Mouse (Mus musculus) erythroblast, adult 5-6 weeks (primary cell): ENCODE results near the gene Hnrnpab. TPM values are rescaled to one million over a fixed set of nuclear protein-coding genes. Genes with fewer than 3 reads are reported as not detected.
"Not testable (repeated sequence)": the region's sequence is repeated elsewhere in the genome, so short reads cannot be mapped to it uniquely, and the experiment has no call there.

ENCODE experiments used
- ATAC-seq: replicated peaks from 2 replicates; pipeline ENCODE4 v1.8.0; 2016; ENCODE audit warnings: moderate number of reproducible peaks, mild to moderate bottlenecking, moderate TSS enrichment, inconsistent platforms; ENCODE audit not compliant: poor library complexity, low FRiP score, severe bottlenecking
- total RNA-seq, 2 experiments: library from RNA; stranded (forward) in 1 of 2; stranded (reverse) in 1 of 2; fragments of 150-400 nt in 1 of 2; fragments of 200-764, 138-1000 nt in 1 of 2; gene quantifications; 2 replicates each; pipeline versions ENCODE4 v1.2.3 to v1.2.4; 2015 to 2017; ENCODE audit warnings: low replicate concordance in 2 of 2

Gene Hnrnpab
- total RNA-seq, 2 experiments from 2014 or later, result 140 to 174 TPM

DNA sequence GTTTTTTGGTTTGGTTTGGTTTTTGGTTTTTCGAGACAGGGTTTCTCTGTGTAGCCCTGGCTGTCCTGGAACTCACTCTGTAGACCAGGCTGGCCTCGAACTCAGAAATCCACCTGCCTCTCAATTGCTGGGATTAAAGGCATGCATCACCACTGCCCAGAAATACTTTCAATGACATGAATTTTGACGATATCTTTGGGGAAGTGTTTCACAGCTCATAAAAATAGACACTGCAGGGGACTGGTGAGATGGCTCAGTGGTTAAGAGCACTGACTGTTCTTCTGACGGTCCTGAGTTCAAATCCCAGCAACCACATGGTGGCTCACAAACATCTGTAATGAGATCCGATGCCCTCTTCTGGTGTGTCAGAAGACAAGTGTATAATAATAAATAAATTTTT is 3.3 kb upstream of the Hnrnpab start:
- not testable (repeated sequence) for ATAC-seq

DNA sequence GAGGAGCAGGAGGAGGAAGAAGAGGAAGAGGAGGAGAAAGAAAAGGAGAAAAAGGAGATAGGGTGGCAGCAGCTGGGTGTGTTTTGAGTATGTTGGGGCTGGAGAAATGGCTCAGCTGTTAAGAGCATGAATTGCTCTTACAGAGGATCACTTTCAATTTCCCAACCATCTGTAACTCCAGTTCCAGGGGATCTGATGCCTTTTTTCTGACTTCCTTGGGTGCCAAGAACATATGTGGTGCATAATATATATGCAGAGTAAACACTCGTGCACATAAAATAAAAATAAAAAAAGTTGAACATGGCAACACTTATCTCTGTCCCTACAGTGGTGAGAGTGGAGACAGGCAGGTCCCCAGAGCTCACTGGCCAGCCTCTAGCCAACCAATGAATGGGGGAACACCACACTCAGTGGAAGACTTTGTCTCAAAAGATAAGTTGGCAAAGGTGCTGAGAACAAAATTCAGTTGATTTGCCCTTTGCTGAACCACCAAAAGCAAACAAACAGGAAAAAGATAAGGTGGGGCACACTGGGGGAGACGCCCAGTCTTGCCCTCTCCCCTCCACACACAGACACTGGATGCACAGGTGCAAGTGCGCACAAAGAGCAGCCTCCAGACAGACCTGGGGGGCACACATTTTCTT is 2.7 kb upstream of the Hnrnpab start:
- no peak for ATAC-seq

DNA sequence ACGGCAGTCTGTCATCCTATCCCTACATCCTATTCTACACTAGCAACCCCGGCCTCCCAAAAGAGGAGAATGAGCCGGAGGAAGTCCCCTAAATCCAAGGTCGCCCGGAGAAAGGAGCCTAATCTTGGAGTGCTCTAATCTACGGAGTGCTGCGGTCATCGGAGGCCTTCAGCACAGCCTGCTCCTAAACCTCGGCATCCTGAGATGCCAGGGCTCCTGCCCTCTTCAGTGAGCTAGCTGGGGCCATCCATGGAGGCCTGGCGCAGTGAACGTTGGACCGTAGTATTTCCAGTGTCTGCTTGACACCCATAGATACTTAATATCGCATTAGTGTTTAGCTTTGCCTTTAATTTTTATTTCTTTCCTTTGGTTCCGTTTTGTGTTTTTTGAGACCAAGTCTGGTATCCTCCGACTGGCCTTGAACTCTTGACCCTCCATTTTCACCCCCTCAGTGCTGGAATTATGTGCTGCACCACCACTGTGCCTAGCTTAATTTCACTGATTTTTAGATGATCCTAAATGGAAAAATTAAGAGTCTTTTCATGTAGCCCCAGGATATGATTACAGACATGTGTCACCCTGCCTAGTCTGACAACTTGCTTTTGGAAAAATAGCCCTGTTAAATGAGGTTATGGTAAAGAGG is 570 bp upstream of the Hnrnpab start:
- peak; percentile 56 for ATAC-seq

DNA sequence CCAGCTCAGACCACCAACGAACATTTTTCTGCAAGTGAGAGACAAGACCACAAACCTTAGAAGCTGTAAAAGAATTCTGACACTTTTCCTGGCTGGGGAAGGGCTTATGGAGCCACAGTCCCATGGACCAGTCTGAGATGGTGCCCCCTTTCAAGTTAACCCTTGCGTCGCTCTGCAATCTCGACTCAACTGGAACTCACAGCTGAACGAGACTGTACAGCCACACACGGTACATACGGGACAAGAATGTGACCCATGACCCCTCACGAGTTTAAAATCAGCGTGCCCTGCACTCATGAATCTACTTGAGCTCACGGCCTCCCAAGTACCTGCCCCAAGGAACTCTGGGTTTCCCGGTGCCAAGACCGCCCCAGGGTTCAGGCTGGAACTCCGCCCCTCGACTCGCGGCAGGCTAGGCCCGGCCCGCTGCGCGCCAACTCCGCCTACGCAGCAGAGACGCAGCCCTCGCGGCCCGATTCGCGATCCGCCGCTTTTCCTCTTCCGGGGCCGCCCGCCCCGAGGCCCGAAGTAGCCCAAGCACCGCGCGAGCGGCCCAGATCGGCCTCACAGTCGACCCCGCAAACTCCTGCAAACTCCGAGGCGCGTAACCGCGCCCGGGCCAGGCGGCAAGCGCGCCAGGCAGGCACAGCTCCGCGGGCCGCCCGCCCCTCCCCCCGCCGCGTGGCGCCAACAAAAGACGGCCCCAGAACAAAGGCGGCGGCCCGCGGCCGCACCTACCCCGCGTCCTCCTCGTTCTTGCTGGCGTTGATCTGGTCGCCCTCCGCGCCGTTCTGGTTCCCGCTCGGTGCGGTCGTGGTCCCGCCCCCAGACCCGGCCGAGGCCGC is 823 bp downstream of the Hnrnpab start:
- ATAC-seq, result peak; percentile 88

DNA sequence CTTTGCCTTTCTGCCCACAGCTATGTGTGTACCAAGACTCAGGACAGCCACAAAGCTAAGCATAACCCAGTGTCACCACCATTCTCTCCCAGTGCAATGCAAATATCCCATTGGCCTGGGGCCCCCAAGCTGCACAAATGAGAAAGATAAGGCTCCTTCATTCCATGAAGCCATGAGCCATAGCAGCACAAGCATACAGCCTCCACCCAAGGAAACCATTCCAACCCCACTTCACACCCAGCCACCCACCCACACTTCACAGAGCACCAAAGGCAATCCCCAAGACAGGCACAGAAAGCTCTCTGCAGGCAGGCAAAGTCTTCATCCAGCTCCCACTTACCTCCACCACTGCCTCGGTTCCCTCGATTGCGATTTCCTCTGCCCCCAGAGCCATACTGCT is 4.4 kb downstream of the Hnrnpab start:
- ATAC-seq, result no peak

DNA sequence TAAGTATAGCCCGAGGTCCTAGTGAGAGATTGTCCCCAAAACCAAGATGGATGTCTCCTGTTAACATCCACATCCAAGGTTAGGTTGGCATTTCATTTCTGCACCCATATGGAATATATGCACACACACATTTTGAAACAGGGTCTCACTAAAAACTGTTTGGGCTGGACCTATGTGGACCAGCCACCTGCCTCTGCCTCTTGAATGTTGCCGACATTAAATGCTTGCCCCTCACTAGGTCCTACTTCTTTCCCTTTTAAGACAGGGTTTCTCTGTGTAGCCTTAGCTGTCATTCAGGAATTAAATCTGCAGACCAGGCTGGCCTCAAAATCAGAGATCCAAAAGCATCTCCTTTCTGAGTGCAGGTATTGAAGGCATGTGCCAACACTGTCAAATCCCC is 9.1 kb downstream of the Hnrnpab start:
- no peak for ATAC-seq

DNA sequence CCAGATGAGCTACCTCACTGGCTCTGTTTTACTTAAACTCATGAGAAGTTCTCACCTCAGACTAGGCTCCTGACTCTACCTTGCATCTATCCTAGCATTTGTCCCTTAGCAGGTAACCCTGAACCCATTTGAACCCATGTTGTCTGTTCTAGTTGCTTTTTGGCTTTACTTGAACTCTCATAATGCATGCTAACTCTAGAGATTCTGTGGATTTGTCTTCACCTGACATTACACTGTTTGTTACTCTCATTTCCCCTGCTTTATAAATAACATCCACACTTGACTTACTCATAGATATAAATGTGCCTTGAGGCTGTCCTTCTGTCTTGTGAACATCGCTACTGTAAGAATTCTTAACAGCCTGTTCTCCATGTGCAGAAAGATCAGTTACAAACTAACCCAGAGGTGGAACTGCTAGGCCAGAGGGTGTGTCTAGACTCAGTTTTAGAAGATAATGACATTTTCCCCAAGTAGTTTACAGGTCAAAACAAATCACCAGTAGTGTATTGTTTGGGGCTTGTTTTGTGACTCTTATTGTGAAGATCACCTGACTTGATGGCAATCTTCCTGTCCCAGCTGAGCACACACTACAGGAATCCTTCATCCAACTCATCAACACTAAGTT is 11.1 kb downstream of the Hnrnpab start:
- no peak for ATAC-seq

DNA sequence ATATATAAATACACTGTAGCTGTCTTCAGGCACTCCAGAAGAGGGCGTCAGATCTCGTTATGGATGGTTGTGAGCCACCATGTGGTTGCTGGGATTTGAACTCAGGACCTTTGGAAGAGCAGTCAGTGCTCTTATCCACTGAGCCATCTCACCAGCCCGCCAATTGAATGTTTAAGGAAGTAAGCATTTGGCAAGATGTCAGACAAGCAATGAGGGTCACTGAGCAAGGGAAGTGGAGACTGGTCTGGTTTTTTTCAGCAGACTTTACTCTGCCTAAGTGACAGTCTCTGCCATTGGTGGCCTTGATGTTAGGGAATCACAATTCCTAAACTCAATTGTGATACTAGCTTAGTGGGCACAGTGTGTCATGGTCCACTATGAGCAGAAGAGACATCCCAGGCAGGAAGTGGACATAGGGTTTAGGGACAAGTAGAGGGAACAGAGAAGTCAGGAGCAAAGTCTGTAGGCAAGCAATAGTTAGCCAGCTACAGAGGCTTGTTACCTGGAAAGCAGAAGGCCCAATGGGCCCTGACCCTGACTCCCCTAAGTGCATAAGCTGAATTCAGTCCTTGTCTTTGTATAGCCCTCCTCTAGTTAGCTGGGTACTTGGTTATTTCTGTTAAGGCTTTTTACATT is 11.8 kb downstream of the Hnrnpab start:
- ATAC-seq, result no peak

DNA sequence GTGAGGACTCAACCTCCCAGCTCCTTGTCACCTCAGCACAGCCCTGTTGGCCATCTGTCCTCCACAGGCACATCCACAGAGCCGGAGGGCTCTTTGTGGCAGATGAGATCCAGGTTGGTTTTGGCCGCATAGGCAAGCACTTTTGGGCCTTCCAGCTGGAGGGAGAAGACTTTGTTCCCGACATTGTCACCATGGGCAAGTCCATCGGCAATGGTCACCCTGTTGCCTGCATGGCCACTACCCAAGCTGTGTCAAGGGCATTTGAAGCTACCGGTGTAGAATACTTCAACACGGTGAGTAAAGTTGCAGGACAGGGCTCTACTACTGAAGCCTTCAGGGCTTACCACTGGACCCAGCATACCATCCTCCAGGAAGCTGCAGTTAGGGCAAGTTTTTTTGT is 12.8 kb downstream of the Hnrnpab start:
- ATAC-seq, result no peak

DNA sequence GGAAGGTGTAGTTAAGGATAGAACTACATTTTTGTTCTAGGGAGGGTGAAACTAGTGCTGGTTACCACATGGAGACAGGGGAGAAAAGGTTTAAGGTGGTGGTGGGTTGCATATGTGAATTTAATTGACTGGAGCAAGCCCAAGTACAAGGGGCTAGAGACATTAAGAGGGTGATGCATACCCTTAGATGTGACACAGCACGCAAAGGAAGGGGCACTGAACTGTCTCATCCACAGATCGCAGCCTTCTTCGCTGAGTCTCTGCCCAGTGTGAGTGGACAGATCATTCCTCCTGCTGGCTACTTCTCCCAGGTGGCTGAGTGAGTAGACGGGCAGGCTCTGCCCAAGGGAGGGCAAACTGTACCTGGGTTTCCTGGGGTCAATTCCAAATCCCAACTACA is 13.3 kb downstream of the Hnrnpab start:
- no peak for ATAC-seq

DNA sequence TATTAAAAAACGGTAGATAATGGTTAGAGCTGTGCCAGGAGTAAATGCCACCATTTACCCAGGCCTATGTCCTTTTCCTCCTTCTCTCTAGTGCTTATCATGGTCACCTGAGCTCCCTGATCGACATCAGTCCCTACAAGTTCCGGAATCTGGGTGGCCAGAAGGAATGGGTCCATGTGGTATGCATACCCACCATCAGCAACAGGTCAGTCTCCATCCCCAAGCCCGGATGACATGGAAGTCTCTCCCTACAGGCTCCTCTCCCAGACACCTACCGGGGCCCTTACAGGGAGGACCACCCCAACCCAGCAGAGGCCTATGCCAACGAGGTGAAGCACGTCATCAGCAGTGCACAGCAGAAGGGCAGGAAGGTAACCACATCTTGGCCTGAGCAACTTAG is 14.7 kb downstream of the Hnrnpab start:
- no peak for ATAC-seq

DNA sequence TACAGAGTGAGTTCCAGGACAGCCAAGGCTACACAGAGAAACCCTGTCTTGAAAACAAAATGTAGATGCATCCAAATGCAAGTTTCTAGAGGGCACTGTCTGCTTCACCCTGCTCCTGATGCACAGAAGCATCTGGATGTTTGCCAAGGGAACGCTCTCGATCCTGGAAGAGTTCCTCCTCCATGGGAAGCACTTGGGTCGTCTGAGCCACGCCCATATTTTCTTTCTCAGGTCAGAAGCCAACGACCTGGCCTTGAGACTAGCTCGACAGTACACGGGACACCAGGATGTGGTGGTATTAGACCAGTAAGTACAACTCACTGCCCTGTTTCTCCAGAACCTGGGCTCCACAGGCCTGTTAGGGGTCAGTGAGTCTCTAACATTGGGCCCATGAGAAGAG is 15.5 kb downstream of the Hnrnpab start:
- ATAC-seq, result no peak

DNA sequence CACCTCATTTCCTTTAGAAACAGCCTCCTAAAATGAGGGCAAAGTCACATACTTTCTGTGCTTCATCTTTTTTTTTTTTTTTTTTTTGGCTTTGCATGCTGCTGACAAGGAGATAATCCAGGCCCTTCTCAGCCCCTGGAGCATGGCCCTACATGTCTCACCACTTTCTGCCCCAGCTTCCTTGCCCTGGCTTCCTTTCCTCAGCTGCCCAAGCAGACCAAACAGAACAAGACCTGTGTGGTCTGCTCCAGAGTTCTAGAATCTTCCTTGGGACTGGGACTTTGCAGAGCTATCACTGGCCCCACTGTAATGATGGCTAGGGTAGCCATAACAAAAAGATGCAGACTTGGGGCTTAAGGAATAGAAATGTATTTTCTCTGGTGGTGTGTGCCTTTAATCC is 16.6 kb downstream of the Hnrnpab start:
- no peak for ATAC-seq

DNA sequence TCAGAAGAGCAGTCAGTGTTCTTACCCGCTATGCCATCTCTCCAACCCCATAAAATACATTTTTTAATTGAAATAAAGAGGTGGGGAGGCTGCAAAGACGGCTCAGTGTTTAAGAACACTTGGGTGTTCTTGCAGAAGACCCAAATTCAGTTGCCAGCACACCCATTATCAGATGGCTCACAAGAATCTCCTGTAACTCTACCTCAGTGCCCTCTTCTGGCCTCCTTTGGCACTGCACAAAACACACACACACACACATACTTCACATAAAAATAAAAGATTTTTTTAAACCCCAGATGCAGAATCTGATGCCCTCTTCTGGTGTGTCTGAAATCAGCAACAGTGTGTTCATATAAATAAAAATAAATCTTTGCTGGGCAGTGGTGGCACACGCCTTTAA is 17.8 kb downstream of the Hnrnpab start:
- ATAC-seq, result no peak

DNA sequence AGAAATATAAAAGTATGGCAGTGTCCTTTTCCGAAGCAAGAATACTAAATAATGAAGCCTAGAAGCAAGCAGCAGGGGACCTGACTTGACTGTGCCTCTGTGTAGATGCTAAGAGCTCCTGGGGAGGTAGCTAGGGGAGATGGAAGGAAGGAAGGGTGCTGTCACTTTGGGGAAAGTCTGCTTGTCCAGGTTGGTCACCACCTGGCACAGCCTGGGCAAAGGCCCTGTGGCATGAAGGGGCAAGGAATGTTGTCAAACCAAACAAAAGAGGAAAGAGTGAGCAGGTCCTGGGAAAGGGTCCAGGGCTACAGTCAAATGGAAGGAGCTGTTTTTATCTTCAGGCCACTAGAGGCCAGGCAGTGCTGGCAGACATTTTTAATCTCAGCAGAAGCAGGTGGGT is 19.6 kb downstream of the Hnrnpab start:
- ATAC-seq, result no peak

DNA sequence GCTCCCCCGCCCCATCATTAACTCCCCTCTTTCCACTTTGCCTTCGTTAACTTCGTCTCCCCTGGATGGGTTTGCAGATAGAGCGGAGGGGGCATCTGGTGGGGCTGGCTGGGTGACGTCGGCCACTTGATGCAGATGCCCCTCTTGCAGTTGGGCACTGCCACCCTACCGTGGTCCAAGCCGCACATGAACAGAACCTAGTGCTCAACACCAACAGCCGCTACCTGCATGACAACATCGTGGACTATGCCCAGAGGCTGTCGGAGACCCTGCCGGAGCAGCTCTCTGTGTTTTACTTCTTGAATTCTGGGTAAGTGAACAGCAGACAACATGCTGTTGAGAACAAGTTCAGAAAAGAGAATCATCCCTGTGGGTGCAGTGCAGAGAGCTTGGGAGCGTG is 20.2 kb downstream of the Hnrnpab start:
- no peak for ATAC-seq

DNA sequence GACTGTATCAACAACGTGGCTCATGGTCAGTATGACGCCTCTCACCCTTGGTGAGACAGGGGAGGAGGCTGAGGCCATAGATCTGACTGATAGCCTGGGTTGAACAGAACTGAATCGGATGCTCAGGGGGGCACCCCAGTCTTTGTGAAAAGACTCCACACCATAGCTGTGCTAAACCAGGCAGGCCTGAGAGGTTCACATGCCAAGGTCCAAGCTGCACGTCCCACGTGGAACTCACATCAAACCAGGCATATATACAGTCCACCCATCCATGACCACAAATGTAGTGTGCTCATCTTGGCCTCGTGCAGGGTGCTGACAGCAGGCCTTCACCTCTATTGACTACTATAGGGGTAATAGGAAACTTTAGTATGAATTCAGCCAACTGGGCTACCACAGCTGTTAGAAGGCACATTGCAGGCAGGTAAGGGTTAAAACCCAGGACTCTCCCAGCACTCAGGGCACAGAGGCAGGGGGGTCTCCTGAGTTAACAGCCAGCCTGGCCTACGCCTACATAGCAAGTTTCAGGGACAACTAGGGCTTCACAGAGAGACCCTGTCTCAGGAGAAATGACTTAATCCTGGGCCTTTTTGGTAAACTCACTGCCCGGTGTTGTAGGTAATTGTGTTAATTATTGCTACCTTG is 20.9 kb downstream of the Hnrnpab start:
- no peak for ATAC-seq

DNA sequence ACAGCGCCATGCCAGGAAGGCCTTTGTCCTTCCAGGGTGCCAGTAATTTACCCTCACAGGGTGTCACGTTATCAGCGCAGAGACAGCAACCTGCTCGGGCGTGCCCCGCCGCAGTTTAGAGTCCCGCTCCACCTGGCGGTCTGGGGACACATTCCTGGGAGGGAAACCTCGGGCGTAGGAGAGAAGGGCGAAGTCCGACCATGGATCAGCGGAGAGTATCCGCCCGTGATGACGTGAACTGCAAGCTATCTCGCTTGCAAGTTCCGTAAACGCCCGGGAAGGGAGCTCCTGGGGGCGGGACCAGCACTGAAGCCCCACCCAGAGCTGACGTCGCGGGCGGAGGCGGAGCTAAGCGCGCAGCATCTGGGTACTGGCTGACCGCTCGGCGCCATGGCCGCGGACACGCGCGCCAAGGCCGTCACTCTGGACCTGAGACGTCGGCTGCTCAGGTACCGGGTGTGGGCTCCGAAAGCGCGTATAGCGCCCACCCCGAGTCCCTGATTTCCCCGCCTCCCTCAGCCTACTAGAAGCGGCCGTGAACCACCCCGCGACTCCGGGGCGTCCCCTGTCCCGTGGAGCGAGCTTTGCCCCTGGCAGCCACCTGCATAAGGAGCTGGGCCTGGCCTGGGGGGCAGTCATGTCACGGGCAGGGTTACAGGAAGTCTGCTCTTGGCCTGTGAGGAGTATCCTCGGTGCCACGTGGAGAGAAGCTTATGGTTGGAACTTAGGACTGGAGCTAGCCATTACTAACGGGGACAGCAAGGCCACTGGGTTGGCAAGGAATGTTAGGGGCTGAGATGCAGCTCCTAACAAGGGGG is 22.0 kb downstream of the Hnrnpab start, which contains the start of gene Phykpl:
Gene Phykpl, plus strand, starts transcription at position 327 of the 818 bp plus-strand sequence.
- ATAC-seq, result peak; percentile 91

DNA sequence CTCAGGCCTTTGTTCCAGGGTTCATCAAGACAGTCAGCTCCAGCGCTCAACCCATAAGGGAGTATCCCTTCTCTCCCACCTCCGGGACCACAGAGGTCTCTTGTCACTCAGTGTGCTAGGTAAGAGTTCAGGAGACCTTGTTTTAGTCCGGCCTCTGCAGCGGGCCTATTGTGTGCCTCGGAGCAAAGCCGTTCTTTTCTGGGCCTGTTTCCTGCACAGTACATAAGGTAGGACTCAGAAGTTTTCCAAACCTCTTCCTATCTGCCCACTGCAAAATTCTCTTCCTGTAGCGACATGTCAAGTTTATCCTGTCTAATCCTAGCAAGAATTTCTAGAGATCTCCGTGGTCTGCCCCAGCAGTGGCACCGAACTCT is 22.6 kb downstream of the Hnrnpab start:
- ATAC-seq, result peak; percentile 5
